Mouse (Mus musculus): Measurements from ENCODE around the gene Ccser2.

Gene Ccser2

GRCm38 (mm10) chr14:36868769-36869362, 99.7 kb downstream of the Ccser2 start:
- DNase-seq (ENCODE audit: low read depth): no peak

GRCm38 (mm10) chr14:36866966-36867700, 101.4 kb downstream of the Ccser2 start:
- peak; percentile 56 for DNase-seq (ENCODE audit: low read depth)

- DNase-seq (ENCODE audit: low read depth): peak; percentile 63
These were observed 104.6 kb downstream of the Ccser2 start for GRCm38 (mm10) chr14:36863877-36864489.

- peak; percentile 17 for DNase-seq (ENCODE audit: low read depth)
These were observed 106.2 kb downstream of the Ccser2 start for GRCm38 (mm10) chr14:36862387-36862786.

- DNase-seq (ENCODE audit: low read depth): no peak
These were observed 109.6 kb downstream of the Ccser2 start for GRCm38 (mm10) chr14:36858932-36859331.

GRCm38 (mm10) chr14:36852972-36853371, 115.6 kb downstream of the Ccser2 start:
- no peak for DNase-seq (ENCODE audit: low read depth)

GRCm38 (mm10) chr14:36848860-36849259, 119.7 kb downstream of the Ccser2 start:
- DNase-seq (ENCODE audit: low read depth): no peak

Data from c-Kit-positive CD71-negative TER-119-negative erythroid progenitor cells, embryonic 14.5 days (primary cell).